Mouse (Mus musculus) liver, embryonic 14.5 days (tissue): Measurements from ENCODE around the gene Fndc10.

Experiments
- CTCF ChIP-seq: IDR thresholded peaks from 2 replicates; pipeline ENCODE4 v1.5.1; 2016; ENCODE audit warnings: antibody characterized with exemption, low read depth, control low read depth
- EP300 ChIP-seq: IDR thresholded peaks from 2 replicates; pipeline ENCODE4 v1.6.1; 2016; ENCODE audit warnings: antibody characterized with exemption, low read depth

- TF ChIP-seq EP300 (no peak), CTCF (no peak)
Observed at GRCm38 (mm10) chr4:155745136-155745535, 51.0 kb downstream of the Fndc10 start.
